Mouse (Mus musculus) cerebellum, postnatal 4 days (tissue): ENCODE data around the gene Pcif1.

Experiments used
- DNase-seq, 2 experiments: peaks; one replicate each; pipeline ENCODE4 v3.0.0; 2022; ENCODE audit warnings: low spot score in 2 of 2, mixed read lengths in 1 of 2

Gene Pcif1

GRCm38 (mm10) chr2:164894048-164894447 lies 14.9 kb downstream of the Pcif1 start:
- DNase-seq: no peak

- DNase-seq: no peak
Measured at GRCm38 (mm10) chr2:164894644-164895043, 15.5 kb downstream of the Pcif1 start.

GRCm38 (mm10) chr2:164895885-164896284 lies 16.8 kb downstream of the Pcif1 start:
- no peak for DNase-seq

- DNase-seq: no peak
Measured at GRCm38 (mm10) chr2:164898008-164898407, 18.9 kb downstream of the Pcif1 start.

GRCm38 (mm10) chr2:164899034-164899433 lies 19.9 kb downstream of the Pcif1 start:
- no peak for DNase-seq

- DNase-seq: no peak
Measured at GRCm38 (mm10) chr2:164899723-164900459, 20.8 kb downstream of the Pcif1 start.

GRCm38 (mm10) chr2:164901380-164901779 lies 22.3 kb downstream of the Pcif1 start:
- no peak for DNase-seq

- DNase-seq: no peak
Measured at GRCm38 (mm10) chr2:164903496-164903895, 24.4 kb downstream of the Pcif1 start.

GRCm38 (mm10) chr2:164906071-164906470 lies 27.0 kb downstream of the Pcif1 start:
- DNase-seq: no peak

- DNase-seq: no peak
Measured at GRCm38 (mm10) chr2:164907511-164907910, 28.4 kb downstream of the Pcif1 start.

- no peak for DNase-seq
Measured at GRCm38 (mm10) chr2:164908011-164908410, 28.9 kb downstream of the Pcif1 start.

GRCm38 (mm10) chr2:164909100-164909499 lies 30.0 kb downstream of the Pcif1 start:
- no peak for DNase-seq

GRCm38 (mm10) chr2:164909542-164909941 lies 30.4 kb downstream of the Pcif1 start:
- DNase-seq: no peak

GRCm38 (mm10) chr2:164910360-164911061 lies 31.4 kb downstream of the Pcif1 start:
- no peak for DNase-seq

- DNase-seq: peak; percentile 87 to 93
Measured at GRCm38 (mm10) chr2:164911086-164912048, 32.3 kb downstream of the Pcif1 start, which contains the start of gene Zfp335. TSS of gene Zfp335 (minus strand) at chr2:164911757.

GRCm38 (mm10) chr2:164912151-164912550 lies 33.0 kb downstream of the Pcif1 start:
- no peak for DNase-seq

- no peak for DNase-seq
Measured at GRCm38 (mm10) chr2:164912749-164913427, 33.8 kb downstream of the Pcif1 start.

GRCm38 (mm10) chr2:164913428-164913786 lies 34.3 kb downstream of the Pcif1 start:
- no peak for DNase-seq

GRCm38 (mm10) chr2:164916820-164917219 lies 37.7 kb downstream of the Pcif1 start:
- DNase-seq: no peak

- DNase-seq: no peak
Measured at GRCm38 (mm10) chr2:164917371-164917770, 38.3 kb downstream of the Pcif1 start.

GRCm38 (mm10) chr2:164918325-164918724 lies 39.2 kb downstream of the Pcif1 start:
- peak in 1 of 2 experiments; percentile 29 for DNase-seq
